Mouse (Mus musculus): Measurements from ENCODE around the gene Zfp687. TPM values are rescaled to one million over a fixed set of nuclear protein-coding genes. Genes with fewer than 3 reads are reported as not detected.

The Zfp687 gene
- total RNA-seq, 2 experiments from 2014 or later: 13.2 to 14.9 TPM

- DNase-seq (ENCODE audit: low spot score): no peak
Observed at GRCm38 (mm10) chr3:95018741-95019140, 3.5 kb upstream of the Zfp687 start.

DNA sequence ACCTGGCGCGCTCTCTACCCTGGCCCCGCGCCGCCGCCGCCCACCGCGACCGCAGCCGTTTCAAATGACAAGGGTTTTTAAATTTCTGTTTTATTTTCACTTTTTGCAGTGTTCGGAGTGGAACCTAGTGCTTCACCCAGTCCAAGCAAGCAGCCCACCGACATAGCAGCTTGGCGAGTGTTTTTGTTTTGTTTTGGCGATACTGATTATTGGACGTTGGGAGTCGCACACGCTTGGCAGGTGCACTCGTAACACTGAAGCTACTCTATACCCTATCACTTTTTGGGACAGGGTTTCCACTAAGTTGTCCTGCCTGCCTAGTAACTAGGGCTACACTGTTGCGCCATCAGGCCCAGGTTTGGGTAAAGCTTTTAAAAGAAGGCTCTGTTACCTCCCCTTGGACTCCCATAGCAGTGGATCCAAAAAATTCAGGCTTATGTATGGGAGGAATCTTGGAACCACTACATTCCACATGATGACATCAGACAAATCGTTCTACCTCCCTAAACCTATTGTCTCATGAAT is 1.3 kb upstream of the Zfp687 start:
- DNase-seq (ENCODE audit: low spot score): no peak

DNA sequence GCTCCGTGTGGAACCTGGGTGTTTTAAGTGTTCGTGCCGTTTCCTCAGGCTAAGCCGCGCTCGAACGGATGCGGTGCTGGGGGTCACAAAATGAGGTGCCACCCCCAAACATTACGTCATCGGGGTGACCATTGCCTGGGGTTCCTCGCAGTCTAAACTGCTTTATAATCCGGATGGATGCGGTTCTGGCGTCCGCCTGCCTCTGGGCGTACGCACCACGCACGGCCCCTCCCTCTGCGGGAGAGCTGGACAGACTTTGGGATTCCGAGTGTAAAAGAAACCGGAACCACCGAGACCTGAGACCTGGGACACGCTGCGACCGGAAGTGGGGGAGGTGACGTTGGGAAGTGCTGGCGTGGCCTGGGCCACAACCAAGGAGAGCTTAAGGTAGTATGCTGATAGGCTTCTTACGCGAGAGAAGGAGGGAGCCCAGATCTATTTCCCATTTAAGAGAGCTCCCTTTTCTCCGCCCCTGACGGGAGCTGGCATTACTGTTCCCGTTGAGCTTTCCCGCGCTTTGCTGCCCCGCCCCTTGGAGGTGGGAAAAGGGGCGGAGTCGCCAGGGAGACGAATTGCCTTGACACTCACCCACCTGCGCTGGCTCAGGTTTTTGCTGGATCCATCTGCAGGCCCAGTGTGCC is 763 bp upstream of the Zfp687 start:
- DNase-seq (ENCODE audit: low spot score): peak; percentile 94

GRCm38 (mm10) chr3:95014428-95015151 is 658 bp downstream of the Zfp687 start:
- peak; percentile 54 for DNase-seq (ENCODE audit: low spot score)

GRCm38 (mm10) chr3:95013699-95014427 is 1.4 kb downstream of the Zfp687 start:
- peak; percentile 42 for DNase-seq (ENCODE audit: low spot score)

DNA sequence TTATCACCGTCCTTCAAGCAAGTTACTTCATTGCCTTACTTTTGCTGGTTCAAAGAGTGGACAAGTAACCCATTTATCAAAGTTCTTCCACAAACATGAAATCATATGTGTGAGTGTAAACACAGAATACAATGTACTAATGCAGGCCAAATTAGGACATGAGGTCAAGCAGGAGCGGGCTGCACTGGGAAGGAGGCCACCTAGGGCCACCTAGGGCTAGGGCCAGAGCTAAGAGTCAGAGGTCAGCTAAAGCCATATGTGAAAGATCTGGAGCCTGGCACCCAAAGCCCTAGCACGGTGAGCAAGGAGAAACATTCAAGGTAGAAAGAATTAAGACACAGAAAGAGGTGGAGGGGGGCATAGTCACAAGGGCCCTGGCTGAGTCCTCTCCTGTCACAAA is 2.3 kb downstream of the Zfp687 start:
- no peak for DNase-seq (ENCODE audit: low spot score)

- no peak for DNase-seq (ENCODE audit: low spot score)
Observed at GRCm38 (mm10) chr3:95010396-95010795, 4.9 kb downstream of the Zfp687 start.

- DNase-seq (ENCODE audit: low spot score): peak; percentile 26
Observed at GRCm38 (mm10) chr3:95007706-95008105, 7.5 kb downstream of the Zfp687 start.

DNA sequence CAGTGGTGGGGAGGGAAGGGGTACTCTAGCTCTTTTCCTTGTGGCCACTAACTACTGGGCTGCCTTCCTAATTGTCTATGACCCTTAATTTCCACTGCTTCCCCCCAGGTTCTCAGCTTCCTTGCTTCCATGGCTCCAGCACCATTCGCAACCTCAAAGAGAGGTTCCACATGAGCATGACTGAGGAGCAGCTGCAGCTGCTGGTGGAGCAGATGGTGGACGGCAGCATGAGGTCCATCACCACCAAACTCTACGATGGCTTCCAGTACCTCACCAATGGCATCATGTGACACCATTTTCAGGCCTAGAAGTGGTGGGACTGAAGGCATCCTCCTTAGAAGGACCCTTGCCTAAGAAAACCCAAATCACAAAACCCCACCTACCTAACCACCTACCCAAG is 9.6 kb downstream of the Zfp687 start:
- DNase-seq (ENCODE audit: low spot score): no peak

- DNase-seq (ENCODE audit: low spot score): no peak
Observed at GRCm38 (mm10) chr3:95003273-95003672, 12.0 kb downstream of the Zfp687 start.

- DNase-seq (ENCODE audit: low spot score): no peak
Observed at GRCm38 (mm10) chr3:95002569-95002968, 12.7 kb downstream of the Zfp687 start.

- peak; percentile 87 for DNase-seq (ENCODE audit: low spot score)
Observed at GRCm38 (mm10) chr3:94996946-94997345, 18.3 kb downstream of the Zfp687 start.

DNA sequence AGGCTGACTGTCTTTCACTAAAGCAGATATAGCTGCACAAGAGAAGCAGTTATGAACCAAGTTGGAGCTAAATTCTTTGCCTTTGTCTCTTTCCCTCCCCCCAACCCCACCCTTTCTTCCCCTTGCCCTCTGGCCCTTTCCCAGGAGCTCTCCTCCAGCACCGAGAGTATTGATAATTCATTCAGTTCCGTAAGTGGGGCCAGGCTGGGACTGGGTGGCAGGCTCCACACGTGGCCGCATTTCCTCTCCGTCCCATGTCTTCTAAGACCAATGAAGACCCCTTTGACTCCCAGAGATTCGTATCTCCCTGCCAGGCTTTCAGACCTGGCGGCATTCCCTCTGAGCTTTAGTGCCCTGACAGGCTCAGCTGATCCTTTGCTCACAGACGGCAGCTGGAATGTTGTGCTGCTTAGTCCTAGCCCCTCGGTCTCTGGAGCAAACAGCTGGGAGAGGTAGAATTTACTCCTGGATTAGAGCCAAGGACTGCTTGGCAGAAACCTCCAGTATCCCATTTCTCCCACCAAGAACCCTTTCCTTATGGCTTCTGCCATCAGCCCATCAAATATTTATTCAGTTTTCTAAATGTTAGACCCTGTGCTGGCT is 26.0 kb downstream of the Zfp687 start:
- DNase-seq (ENCODE audit: low spot score): peak; percentile 63

GRCm38 (mm10) chr3:94987578-94987977 is 27.7 kb downstream of the Zfp687 start:
- DNase-seq (ENCODE audit: low spot score): peak; percentile 83

- no peak for DNase-seq (ENCODE audit: low spot score)
Observed at GRCm38 (mm10) chr3:94985513-94985912, 29.7 kb downstream of the Zfp687 start.

- no peak for DNase-seq (ENCODE audit: low spot score)
Observed at GRCm38 (mm10) chr3:94984312-94984711, 30.9 kb downstream of the Zfp687 start.

- DNase-seq (ENCODE audit: low spot score): peak; percentile 91
Observed at GRCm38 (mm10) chr3:94974528-94975422, 40.5 kb downstream of the Zfp687 start, which contains the start of gene Pi4kb. Gene Pi4kb (plus strand): TSS chr3:94974731.

GRCm38 (mm10) chr3:94974026-94974527 is 41.2 kb downstream of the Zfp687 start:
- no peak for DNase-seq (ENCODE audit: low spot score)

- DNase-seq (ENCODE audit: low spot score): no peak
Observed at GRCm38 (mm10) chr3:94973620-94974019, 41.6 kb downstream of the Zfp687 start.

- no peak for DNase-seq (ENCODE audit: low spot score)
Observed at GRCm38 (mm10) chr3:94972552-94972951, 42.7 kb downstream of the Zfp687 start.
